Mouse (Mus musculus): ENCODE measurements around the gene Rnf225.

DNA sequence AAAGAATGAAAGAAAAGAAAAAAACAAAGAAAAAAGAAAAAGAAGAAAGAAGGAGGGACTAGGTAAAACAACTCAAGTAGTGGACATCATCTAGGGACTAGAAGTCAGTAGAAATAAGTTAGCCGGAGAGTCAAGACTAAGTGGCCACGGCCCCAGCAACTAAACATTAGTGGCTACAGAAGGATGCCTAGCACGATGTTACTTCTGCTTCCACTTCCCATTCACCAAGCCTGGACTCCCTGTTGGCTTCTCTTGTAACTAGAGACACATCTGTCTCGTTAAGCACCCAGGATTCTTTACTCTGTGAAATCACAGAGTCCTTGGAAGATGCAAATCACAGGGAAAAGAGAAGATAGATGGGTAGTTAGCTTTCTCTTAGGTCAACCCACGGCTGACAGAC, 30.3 kb downstream of the Rnf225 start:
- TF ChIP-seq POLR2A (IDR thresholded peaks at IDR 0.05; ENCODE audit: low read depth, low read length) (no peak), CTCF (IDR thresholded peaks at IDR 0.05; ENCODE audit: borderline replicate concordance, insufficient read depth, low read length) (no peak)

All from embryonic fibroblast, embryonic 13.5 days (primary cell).